Mouse (Mus musculus) embryonic fibroblast, embryonic 13.5 days (primary cell): ENCODE measurements around the gene Steap3. TPM values are rescaled to one million over a fixed set of nuclear protein-coding genes. Genes with fewer than 3 reads are reported as not detected.

Experiments used
- H3K27ac ChIP-seq: 2 replicates; pipeline ENCODE4 v1.5.1; 2012; ENCODE audit warnings: low read length, control low read depth, inconsistent platforms; ENCODE audit not compliant: insufficient read depth
- H3K4me1 ChIP-seq: 2 replicates; pipeline ENCODE4 v1.6.1; 2011; ENCODE audit warnings: low read length; ENCODE audit not compliant: control insufficient read depth, insufficient read depth
- H3K4me3 ChIP-seq: 2 replicates; pipeline ENCODE4 v1.5.1; 2011; ENCODE audit warnings: mild to moderate bottlenecking, control low read depth, low read length; ENCODE audit not compliant: insufficient read depth
- CTCF ChIP-seq: IDR thresholded peaks from 2 replicates; pipeline ENCODE4 v1.5.1; 2011; ENCODE audit warnings: mild to moderate bottlenecking, control low read depth, low read length, moderate library complexity, borderline replicate concordance; ENCODE audit not compliant: insufficient read depth
- POLR2A ChIP-seq: IDR thresholded peaks from 2 replicates; pipeline ENCODE4 v1.6.1; 2011; ENCODE audit warnings: low read depth, mild to moderate bottlenecking, control low read depth, low read length, moderate library complexity
- polyA plus RNA-seq: library from polyadenylated mRNA; stranded (reverse); fragments of >200 nt; gene quantifications from 2 replicates; pipeline ENCODE4 v1.2.4, GENCODE M21; 2011; ENCODE audit warnings: low read depth; ENCODE audit not compliant: missing spikeins, insufficient read length

Steap3 gene
- polyA plus RNA-seq, 1 experiment: 23.2 TPM

GRCm38 (mm10) chr1:120145527-120146216 lies 126.8 kb downstream of the Steap3 start:
- no peak overlapping the region for H3K4me3 ChIP-seq
- H3K4me1 ChIP-seq: no peaks in the 10 kb centered on the region
- no peak overlapping the region for H3K27ac ChIP-seq
- TF ChIP-seq POLR2A (no peak), CTCF (no peak)

DNA sequence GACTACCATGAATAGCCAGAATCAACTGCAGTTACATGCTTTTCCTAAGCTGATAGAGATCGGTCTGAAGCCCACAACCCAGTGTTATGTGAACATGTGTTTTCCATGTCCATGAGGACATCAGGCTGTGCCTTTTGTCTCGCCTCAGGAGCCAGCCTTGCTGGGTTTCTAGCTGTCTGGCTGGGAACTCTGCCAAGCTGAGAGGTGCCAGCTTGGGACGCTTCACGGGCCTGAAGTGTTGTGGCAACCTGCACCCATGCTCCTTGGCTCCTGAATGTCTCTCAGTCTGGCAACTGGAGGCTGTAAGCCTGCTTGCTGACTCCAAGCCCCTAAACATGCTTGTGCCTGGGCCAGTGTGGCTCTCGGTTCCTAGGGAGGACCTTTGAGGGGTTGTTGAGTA lies 130.0 kb downstream of the Steap3 start:
- TF ChIP-seq POLR2A: no peak
- TF ChIP-seq CTCF: no peak
- no peaks in the 10 kb centered on the region for H3K4me1 ChIP-seq
- H3K4me3 ChIP-seq: no peak overlapping the region
- no peak overlapping the region for H3K27ac ChIP-seq

Other genes with a start within 250 kb of the Steap3 start
- gene Tmem37, start 198.6 kb downstream of the Steap3 start, polyA plus RNA-seq: 18.7 and 25.9 TPM in 2 replicates
- 267 and 293 TPM in 2 replicates for gene Dbi, start 151.6 kb downstream of the Steap3 start, polyA plus RNA-seq
- 4.0 and 7.2 TPM in 2 replicates for gene 3110009E18Rik, start 151.5 kb downstream of the Steap3 start, polyA plus RNA-seq
- not detected in 2 replicates for gene C1ql2, start 67.9 kb upstream of the Steap3 start, polyA plus RNA-seq
- gene Marco, start 232.3 kb upstream of the Steap3 start, polyA plus RNA-seq: not detected in 2 replicates